Mouse (Mus musculus) G1E (cell line): ENCODE measurements around the gene Flna. TPM values are rescaled to one million over a fixed set of nuclear protein-coding genes. Genes with fewer than 3 reads are reported as not detected.
A peak's percentile ranks its signal among the peaks of the same experiment; 100 is the strongest.

Source experiments
- ATAC-seq: 2 replicates; pipeline ENCODE4 v1.8.0; 2016; ENCODE audit warnings: mild to moderate bottlenecking; ENCODE audit not compliant: insufficient number of reproducible peaks, poor library complexity, low FRiP score, severe bottlenecking; ENCODE audit errors: extremely low read depth
- DNase-seq: peaks from one replicate; pipeline ENCODE4 v3.0.0; 2012; ENCODE audit warnings: low spot score
- H3K27me3 ChIP-seq: 2 replicates; pipeline ENCODE4 v1.6.1; 2012; ENCODE audit warnings: mild to moderate bottlenecking, low read length, inconsistent platforms; ENCODE audit not compliant: insufficient read depth
- H3K36me3 ChIP-seq: replicated peaks from 2 replicates; pipeline ENCODE3; 2012; ENCODE audit warnings: mild to moderate bottlenecking, inconsistent platforms
- H3K4me1 ChIP-seq: 2 replicates; pipeline ENCODE4 v1.6.1; 2012; ENCODE audit warnings: low read depth, low read length, inconsistent platforms, mixed read lengths; ENCODE audit not compliant: insufficient read depth
- H3K4me3 ChIP-seq: 2 replicates; pipeline ENCODE4 v1.5.1; 2012; ENCODE audit warnings: low read depth, mild to moderate bottlenecking, inconsistent platforms, low read length, moderate library complexity, mixed read lengths
- H3K9me3 ChIP-seq: replicated peaks from 2 replicates; pipeline ENCODE4 v1.6.1; 2012; ENCODE audit warnings: inconsistent platforms
- CTCF ChIP-seq: IDR thresholded peaks from 2 replicates; pipeline ENCODE4 v1.5.1; 2012; ENCODE audit warnings: low read depth, low read length, inconsistent platforms, mixed read lengths
- GATA1 ChIP-seq: IDR thresholded peaks from 2 replicates; pipeline ENCODE4 v1.6.1; 2012; ENCODE audit warnings: borderline replicate concordance, low read length, inconsistent platforms, mixed read lengths
- GATA2 ChIP-seq: IDR thresholded peaks from 2 replicates; pipeline ENCODE4 v1.6.1; 2012; ENCODE audit warnings: low read depth, low read length, inconsistent platforms, borderline replicate concordance
- POLR2AphosphoS5 ChIP-seq: IDR thresholded peaks from 2 replicates; pipeline ENCODE4 v1.6.1; 2012; ENCODE audit warnings: low read depth, low read length, inconsistent platforms; ENCODE audit not compliant: insufficient replicate concordance
- TAL1 ChIP-seq: conservative IDR thresholded peaks from 2 replicates; pipeline ENCODE4 v1.6.1; 2012; ENCODE audit warnings: low read depth, low read length, inconsistent platforms, mixed read lengths
- polyA plus RNA-seq: library from polyadenylated mRNA; stranded (reverse); fragments of >175 nt; gene quantifications from 2 replicates; pipeline ENCODE4 v1.2.3, GENCODE M21; 2012
- total RNA-seq, 2 experiments: library from RNA; stranded (forward) in 1 of 2; stranded (reverse) in 1 of 2; fragments of 200-1000 nt in 1 of 2; fragments of >200 nt in 1 of 2; fragmentation: Nextera tagmentation in 1 of 2; gene quantifications; 2 replicates each; pipeline ENCODE4 v1.2.3; 2014 to 2017

Gene Flna
- total and polyA plus RNA-seq, 3 experiments: 47.1 to 172 (median 91.2) TPM

DNA sequence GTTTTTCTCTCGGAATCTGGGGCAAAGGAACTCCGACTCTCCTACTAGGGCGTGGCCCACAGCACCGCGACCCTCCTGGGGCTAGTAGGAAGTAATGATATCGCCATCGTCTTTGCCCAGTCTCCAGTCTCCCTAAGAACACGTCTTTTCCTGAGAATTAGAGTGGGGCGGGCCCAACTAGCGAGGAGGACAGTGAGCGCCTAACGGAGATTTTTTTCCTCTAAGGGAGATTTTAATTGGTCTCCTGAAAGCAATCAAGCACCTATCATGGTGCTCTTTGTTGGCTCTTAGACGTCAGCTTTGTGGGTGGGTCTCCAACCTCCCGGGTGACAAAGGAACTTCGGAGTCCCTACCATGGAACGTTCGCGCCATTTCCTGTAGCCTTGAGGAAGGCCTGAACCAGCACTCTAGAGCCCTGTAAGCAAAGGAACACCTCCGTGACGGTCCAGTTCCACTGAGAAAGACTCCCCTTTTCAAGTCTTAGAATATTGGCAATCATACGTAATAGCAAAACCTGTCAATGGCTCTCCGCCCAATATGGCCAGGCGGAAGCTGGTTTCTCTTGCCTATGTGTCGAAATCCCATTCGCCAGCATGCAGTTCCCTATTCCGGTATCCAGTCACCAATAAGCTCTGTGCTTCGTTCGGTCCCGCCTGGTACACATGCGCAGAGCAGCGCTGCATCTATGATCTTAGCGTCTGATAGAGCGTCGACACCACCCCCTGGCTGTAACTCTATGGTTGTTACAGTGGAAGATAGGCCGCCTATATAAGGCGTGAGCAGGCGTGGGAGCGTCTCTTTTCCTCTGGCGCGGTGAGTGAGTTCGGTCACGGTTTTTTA is 20.7 kb upstream of the Flna start, which contains the start of gene Rpl10:
TSS of gene Rpl10 (plus strand) at position 751 of the 840 bp plus-strand sequence.
- peak; percentile 54 for DNase-seq

DNA sequence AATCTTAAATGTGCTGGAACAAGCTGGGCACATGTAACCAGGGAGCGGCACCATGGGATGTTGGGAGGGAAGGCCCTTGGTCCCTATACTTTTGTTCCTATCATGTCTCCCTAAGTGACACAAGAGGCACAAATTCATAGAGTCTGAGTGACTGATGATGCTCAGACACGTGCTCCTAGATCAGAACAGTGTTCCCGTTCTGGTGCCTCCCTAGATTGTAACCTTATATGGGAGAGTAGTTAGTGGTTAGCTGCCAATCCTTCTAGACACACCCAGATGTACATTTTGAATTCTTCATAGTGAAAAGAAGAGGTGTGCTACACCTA is 20.1 kb upstream of the Flna start:
- ATAC-seq: no peak
- peaks cover 19% of the 10 kb centered on the region for H3K4me1 ChIP-seq

More for the DNA sequence above, 20.7 kb upstream of the Flna start, which contains the start of gene Rpl10:
- peak; percentile 84 for ATAC-seq
- no peaks in the 10 kb centered on the region for H3K27me3 ChIP-seq
- TF ChIP-seq POLR2AphosphoS5: peak; percentile 91
- TF ChIP-seq GATA1: no peak
- H3K36me3 ChIP-seq: peaks cover 16% of the 10 kb centered on the region
- peak within 1 kb of the TSS; percentile 70 for H3K4me3 ChIP-seq
- peaks cover 19% of the 10 kb centered on the region for H3K4me1 ChIP-seq
- H3K9me3 ChIP-seq: no peaks in the 10 kb centered on the region

DNA sequence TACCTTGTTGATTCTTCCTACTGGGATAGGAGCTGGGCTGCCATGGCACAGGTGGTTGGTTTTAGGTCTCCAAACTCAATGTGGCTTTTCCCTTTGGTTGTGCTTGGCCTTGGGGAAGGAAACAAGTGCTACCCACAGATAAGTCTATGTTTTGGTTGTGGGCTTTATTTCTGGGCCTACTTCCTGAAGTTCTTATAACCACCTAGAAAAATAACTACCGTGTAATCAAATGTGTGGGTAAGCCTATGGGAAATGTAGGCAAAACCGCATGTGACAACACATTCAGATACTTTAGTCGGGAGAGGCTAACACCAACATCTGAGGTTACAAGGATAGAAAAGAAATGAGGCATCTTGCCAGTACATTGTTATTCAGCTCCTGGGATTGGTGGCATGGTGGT is 8.1 kb upstream of the Flna start:
- TF ChIP-seq TAL1: no peak
- TF ChIP-seq GATA2: no peak
- no peak for TF ChIP-seq POLR2AphosphoS5
- no peak for TF ChIP-seq GATA1
- TF ChIP-seq CTCF: no peak
- Histone ChIP-seq H3K9me3 (no peaks in the 10 kb centered on the region), H3K4me3 (no peak overlapping the region), H3K36me3 (peaks cover 42% of the 10 kb centered on the region), H3K27me3 (no peaks in the 10 kb centered on the region), H3K4me1 (peaks cover 18% of the 10 kb centered on the region; the same call in 1 of the 2 replicates)
- ATAC-seq (no peak), DNase-seq (no peak)

More for the DNA sequence above, 20.1 kb upstream of the Flna start:
- TF ChIP-seq GATA2 (no peak), TAL1 (no peak), POLR2AphosphoS5 (no peak), CTCF (no peak), GATA1 (no peak)
- Histone ChIP-seq H3K27me3 (no peaks in the 10 kb centered on the region), H3K36me3 (peaks cover 16% of the 10 kb centered on the region), H3K9me3 (no peaks in the 10 kb centered on the region), H3K4me3 (peak overlapping the region; percentile 70)
- no peak for DNase-seq

DNA sequence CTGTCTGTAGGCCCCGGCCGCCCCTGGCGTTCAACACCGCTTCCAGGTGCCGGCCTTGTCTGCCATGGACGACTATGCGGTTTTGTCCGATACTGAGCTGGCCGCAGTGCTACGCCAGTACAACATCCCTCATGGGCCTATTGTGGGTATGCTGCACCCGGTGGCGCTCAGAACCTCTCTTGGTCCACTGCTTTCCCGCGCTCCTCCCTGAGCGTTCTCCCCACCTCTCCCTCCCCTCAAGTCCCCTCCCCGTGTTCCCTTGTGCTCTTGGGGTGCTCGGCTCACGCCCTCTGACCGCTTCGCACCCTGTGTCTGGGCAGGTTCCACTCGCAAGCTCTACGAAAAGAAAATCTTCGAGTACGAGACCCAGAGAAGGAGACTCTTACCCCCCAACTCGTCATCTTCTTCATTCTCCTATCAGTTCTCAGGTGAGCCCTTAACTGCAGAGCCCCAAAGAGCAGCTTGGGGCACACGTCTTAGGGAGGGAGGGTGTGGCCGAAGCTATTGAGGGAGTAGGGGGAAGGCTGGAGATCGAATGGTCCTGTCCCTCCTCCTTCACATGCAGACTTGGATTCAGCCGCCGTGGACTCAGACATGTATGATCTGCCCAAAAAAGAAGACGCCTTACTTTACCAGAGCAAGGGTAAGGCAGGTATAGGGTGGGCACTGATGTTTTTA is 5.4 kb upstream of the Flna start:
- Histone ChIP-seq H3K4me1 (peaks cover 20% of the 10 kb centered on the region), H3K27me3 (no peaks in the 10 kb centered on the region), H3K36me3 (peaks cover 31% of the 10 kb centered on the region), H3K9me3 (no peaks in the 10 kb centered on the region), H3K4me3 (peak overlapping the region; percentile 80)
- no peak for TF ChIP-seq POLR2AphosphoS5
- TF ChIP-seq CTCF: no peak
- no peak for TF ChIP-seq GATA1
- no peak for TF ChIP-seq TAL1
- TF ChIP-seq GATA2: no peak
- DNase-seq: no peak
- ATAC-seq: peak; percentile 42; the same call in 1 of the 2 replicates

DNA sequence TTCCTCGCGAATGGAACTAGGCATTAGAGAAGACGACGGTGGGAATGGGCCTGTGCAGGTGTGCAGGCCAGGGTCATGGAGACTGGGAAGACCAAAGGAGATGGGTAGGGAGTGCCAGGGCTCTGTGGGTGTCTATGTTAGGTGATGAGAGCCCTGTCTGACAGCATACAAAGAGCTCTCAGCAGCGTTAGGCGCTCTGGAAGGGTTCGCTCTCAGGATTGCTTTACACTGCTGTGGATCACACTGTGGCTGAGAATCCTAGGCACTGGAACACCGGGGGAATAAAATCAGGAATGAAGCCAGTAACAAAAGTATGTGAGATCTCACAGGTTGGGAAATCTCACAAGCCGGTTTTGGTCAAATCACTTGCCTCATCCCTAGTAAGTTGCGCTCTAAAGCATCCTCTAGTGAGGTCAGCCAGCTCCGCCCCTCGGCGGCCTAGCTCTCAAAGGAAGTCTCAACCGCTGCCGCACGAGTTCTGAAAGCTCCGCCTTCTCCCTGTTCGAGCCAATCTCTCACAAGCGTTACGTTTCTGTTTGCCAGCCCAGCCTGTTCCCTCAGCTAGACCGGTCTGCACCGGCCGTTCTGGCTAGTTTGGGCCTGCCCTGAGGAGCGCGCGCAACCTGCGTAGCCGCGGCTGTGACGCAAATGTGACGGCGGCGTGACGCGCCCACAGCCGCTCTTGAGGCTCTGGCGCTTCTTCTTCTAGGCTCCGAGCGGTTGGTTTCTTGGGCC is 4.7 kb upstream of the Flna start, which contains the start of gene Emd:
TSS of gene Emd (plus strand) at position 535 of the 735 bp plus-strand sequence.
- Histone ChIP-seq H3K4me3 (peak within 1 kb of the TSS; percentile 80), H3K27me3 (no peaks in the 10 kb centered on the region), H3K36me3 (peaks cover 31% of the 10 kb centered on the region), H3K9me3 (no peaks in the 10 kb centered on the region), H3K4me1 (peaks cover 26% of the 10 kb centered on the region)
- ATAC-seq (peak; percentile 86), DNase-seq (peak; percentile 68)
- TF ChIP-seq POLR2AphosphoS5 (no peak), GATA1 (no peak), GATA2 (no peak), TAL1 (no peak)

GRCm38 (mm10) chrX:74248651-74249050 is 969 bp downstream of the Flna start:
- TF ChIP-seq GATA1 (no peak), POLR2AphosphoS5 (no peak), CTCF (no peak; the same call in 1 of the 2 replicates), GATA2 (no peak), TAL1 (no peak)
- no peak overlapping the region; the same call in 1 of the 2 replicates for H3K4me3 ChIP-seq
- no peaks in the 10 kb centered on the region for H3K9me3 ChIP-seq
- ATAC-seq (no peak), DNase-seq (no peak)
- H3K4me1 ChIP-seq: peaks cover 30% of the 10 kb centered on the region
- no peaks in the 10 kb centered on the region for H3K27me3 ChIP-seq
- H3K36me3 ChIP-seq: no peaks in the 10 kb centered on the region
